Mouse (Mus musculus) CD4-positive helper T cell, adult 2 months (primary cell): ENCODE measurements around the gene Ppm1h.
A peak's percentile ranks its signal among the peaks of the same experiment; 100 is the strongest.
"Not testable (repeated sequence)": the region's sequence is repeated elsewhere in the genome, so short reads cannot be mapped to it uniquely, and the experiment has no call there.

Source experiments
- DNase-seq: peaks from one replicate; pipeline ENCODE4 v3.0.0-alpha.2; 2012; ENCODE audit warnings: low read depth, missing footprints, low spot score

Ppm1h gene

GRCm38 (mm10) chr10:122964241-122964636 lies 285.7 kb downstream of the Ppm1h start:
- DNase-seq, result no peak

- not testable (repeated sequence) for DNase-seq
Measured at GRCm38 (mm10) chr10:122965650-122966049, 287.1 kb downstream of the Ppm1h start.

- DNase-seq, result no peak
Measured at GRCm38 (mm10) chr10:122966421-122966820, 287.9 kb downstream of the Ppm1h start.

GRCm38 (mm10) chr10:122970188-122970587 lies 291.6 kb downstream of the Ppm1h start:
- no peak for DNase-seq

GRCm38 (mm10) chr10:122973241-122973640 lies 294.7 kb downstream of the Ppm1h start:
- DNase-seq, result no peak

- peak; percentile 73 for DNase-seq
Measured at GRCm38 (mm10) chr10:122976038-122976437, 297.5 kb downstream of the Ppm1h start.

GRCm38 (mm10) chr10:122979356-122979755 lies 300.8 kb downstream of the Ppm1h start:
- DNase-seq, result no peak

GRCm38 (mm10) chr10:122980123-122980522 lies 301.6 kb downstream of the Ppm1h start:
- DNase-seq, result no peak

- peak; percentile 24 for DNase-seq
Measured at GRCm38 (mm10) chr10:122982909-122983578, 304.5 kb downstream of the Ppm1h start.

- DNase-seq, result no peak
Measured at GRCm38 (mm10) chr10:122983579-122984530, 305.3 kb downstream of the Ppm1h start.

- no peak for DNase-seq
Measured at GRCm38 (mm10) chr10:122984531-122985251, 306.1 kb downstream of the Ppm1h start.

- no peak for DNase-seq
Measured at GRCm38 (mm10) chr10:122985252-122985514, 306.6 kb downstream of the Ppm1h start.

GRCm38 (mm10) chr10:122985515-122986319 lies 307.2 kb downstream of the Ppm1h start:
- peak; percentile 88 for DNase-seq

- DNase-seq, result no peak
Measured at GRCm38 (mm10) chr10:122986320-122987225, 308.0 kb downstream of the Ppm1h start.

- peak; percentile 72 for DNase-seq
Measured at GRCm38 (mm10) chr10:122987671-122988128, 309.1 kb downstream of the Ppm1h start.

GRCm38 (mm10) chr10:122988372-122988771 lies 309.8 kb downstream of the Ppm1h start:
- DNase-seq, result no peak

GRCm38 (mm10) chr10:122989916-122990315 lies 311.4 kb downstream of the Ppm1h start:
- DNase-seq, result no peak

- DNase-seq, result no peak
Measured at GRCm38 (mm10) chr10:122990606-122991005, 312.0 kb downstream of the Ppm1h start.

- DNase-seq, result no peak
Measured at GRCm38 (mm10) chr10:122991053-122991452, 312.5 kb downstream of the Ppm1h start.

- DNase-seq, result no peak
Measured at GRCm38 (mm10) chr10:122991648-122992047, 313.1 kb downstream of the Ppm1h start.
